Mouse (Mus musculus) MEL (cell line): ENCODE measurements at regions not wholly inside any gene's neighbourhood (a gene's known extent, or its start where the extent isn't known, plus 50 kb on each side); places are given as distances from the start of the nearest gene placed in this dataset.

Experiments used
- CTCF ChIP-seq, 3 experiments: IDR thresholded peaks in 2 of 3; conservative IDR thresholded peaks in 1 of 3; 2 replicates each; pipeline ENCODE4 v1.5.1; 2011 to 2012; ENCODE audit warnings: low read length in 3 of 3, low read depth in 2 of 3, mild to moderate bottlenecking in 2 of 3, improper control_type of control experiment in 1 of 3, inconsistent platforms in 1 of 3, mixed read lengths in 1 of 3, moderate library complexity in 1 of 3; ENCODE audit not compliant: control insufficient read depth in 1 of 3, insufficient read depth in 1 of 3, poor library complexity in 1 of 3, severe bottlenecking in 1 of 3
- HCFC1 ChIP-seq: IDR thresholded peaks from 2 replicates; pipeline ENCODE4 v1.6.1; 2012; ENCODE audit warnings: low read depth, mild to moderate bottlenecking, inconsistent platforms, low read length, improper control_type of control experiment, moderate library complexity
- KAT2A ChIP-seq: conservative IDR thresholded peaks from 2 replicates; pipeline ENCODE4 v1.6.1; 2012; ENCODE audit warnings: low read depth, low read length, improper control_type of control experiment, inconsistent platforms
- MAZ ChIP-seq: IDR thresholded peaks from 2 replicates; pipeline ENCODE4 v1.6.1; 2012; ENCODE audit warnings: low read depth, mild to moderate bottlenecking, inconsistent platforms, low read length, improper control_type of control experiment
- MYB ChIP-seq: IDR thresholded peaks from 2 replicates; pipeline ENCODE4 v1.6.1; 2011; ENCODE audit warnings: mild to moderate bottlenecking, low read depth, low read length, improper control_type of control experiment
- POLR2A ChIP-seq, 2 experiments: IDR thresholded peaks; 2 replicates each; pipeline ENCODE4 v1.6.1; 2011 to 2012; ENCODE audit warnings: low read length in 2 of 2, mild to moderate bottlenecking in 2 of 2, control low read depth in 1 of 2, improper control_type of control experiment in 1 of 2, low read depth in 1 of 2, moderate library complexity in 1 of 2; ENCODE audit not compliant: control insufficient read depth in 1 of 2, insufficient read depth in 1 of 2, poor library complexity in 1 of 2
- POLR2AphosphoS5 ChIP-seq: IDR thresholded peaks from 2 replicates; pipeline ENCODE4 v1.6.1; 2012; ENCODE audit warnings: low read depth, borderline replicate concordance, mild to moderate bottlenecking, inconsistent platforms, low read length, moderate library complexity, mixed read lengths
- RCOR1 ChIP-seq: IDR thresholded peaks from 2 replicates; pipeline ENCODE4 v1.6.1; 2012; ENCODE audit warnings: low read depth, mild to moderate bottlenecking, inconsistent platforms, low read length, improper control_type of control experiment
- TAL1 ChIP-seq: IDR thresholded peaks from 2 replicates; pipeline ENCODE4 v1.6.1; 2012; ENCODE audit warnings: mild to moderate bottlenecking, inconsistent platforms, low read length, moderate library complexity, mixed read lengths
- TCF12 ChIP-seq: IDR thresholded peaks from 2 replicates; pipeline ENCODE4 v1.6.1; 2014; ENCODE audit warnings: low read depth, mild to moderate bottlenecking, inconsistent platforms, low read length, improper control_type of control experiment, moderate library complexity
- ZC3H11A ChIP-seq: IDR thresholded peaks from 2 replicates; pipeline ENCODE4 v1.6.1; 2012; ENCODE audit warnings: low read depth, mild to moderate bottlenecking, inconsistent platforms, low read length, improper control_type of control experiment

DNA sequence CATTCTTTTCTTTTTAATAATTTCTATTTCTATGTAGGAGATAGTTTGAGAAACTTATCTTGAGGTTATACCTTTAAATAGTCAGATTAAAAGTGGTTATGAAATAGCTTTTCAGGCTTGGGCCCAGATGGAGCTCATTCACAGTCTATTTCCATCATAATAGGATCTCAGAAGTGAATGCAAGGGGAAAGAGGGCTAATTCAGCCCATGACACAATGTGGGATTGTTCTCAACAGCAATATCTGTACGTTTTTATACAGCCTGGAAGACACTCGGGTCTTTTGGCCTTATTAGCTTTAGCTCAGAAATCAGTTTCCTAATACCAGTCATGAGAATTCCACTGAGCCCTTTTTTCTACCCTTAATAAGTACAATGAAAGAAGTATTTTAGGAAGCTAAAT, 554.1 kb upstream of the Sorcs1 start:
- TF ChIP-seq POLR2AphosphoS5 (no peak), KAT2A (no peak), POLR2A (IDR thresholded peaks at IDR 0.05; ENCODE audit: control insufficient read depth in 1 of 2, insufficient read depth in 1 of 2, low read depth in 1 of 2, low read length in 2 of 2, poor library complexity in 1 of 2) (no peak), MYB (no peak), MAZ (no peak), HCFC1 (no peak), TCF12 (no peak), ZC3H11A (no peak), CTCF (IDR thresholded peaks at IDR 0.05 in 2 of 3, conservative IDR thresholded peaks at IDR 0.05 in 1 of 3; ENCODE audit: control insufficient read depth in 1 of 3, insufficient read depth in 1 of 3, low read depth in 2 of 3, low read length in 3 of 3, poor library complexity in 1 of 3, severe bottlenecking in 1 of 3) (no peak), TAL1 (no peak), RCOR1 (no peak)
